Mouse (Mus musculus): ENCODE results near the gene Cmtr1. TPM values are rescaled to one million over a fixed set of nuclear protein-coding genes. Genes with fewer than 3 reads are reported as not detected.

Cmtr1 gene
- polyA plus RNA-seq, 1 experiment from 2014 or later = 77.2 TPM

- Histone ChIP-seq H3K4me1 (replicated peaks) (peaks cover 60% of the 10 kb centered on the region), H3K4me3 (replicated peaks) (no peak overlapping the region)
These were observed 27.0 kb downstream of the Cmtr1 start for GRCm38 (mm10) chr17:29687373-29687772.

GRCm38 (mm10) chr17:29688610-29689009, 28.2 kb downstream of the Cmtr1 start:
- Histone ChIP-seq H3K4me2 (no peak overlapping the region), H3K9me3 (replicated peaks) (no peaks in the 10 kb centered on the region), H3K4me1 (replicated peaks) (peaks cover 50% of the 10 kb centered on the region), H3K4me3 (replicated peaks) (no peak overlapping the region), H3K27me3 (no peaks in the 10 kb centered on the region), H3K9ac (no peak overlapping the region), H3K36me3 (peaks cover 96% of the 10 kb centered on the region), H3K27ac (no peak overlapping the region)
- 95% methylated on average over 10 of the region's 10 CpGs for WGBS (ENCODE audit: insufficient replicate concordance)
- no peak for ATAC-seq (ENCODE audit: low read depth)
- DNase-seq = no peak

More at GRCm38 (mm10) chr17:29687373-29687772, 27.0 kb downstream of the Cmtr1 start:
- H3K27ac ChIP-seq = peak overlapping the region; percentile 82
- no peak overlapping the region for H3K4me2 ChIP-seq
- no peak for ATAC-seq (ENCODE audit: low read depth)
- no peaks in the 10 kb centered on the region for H3K9me3 ChIP-seq (replicated peaks)
- 73% methylated on average over 6 of the region's 6 CpGs for WGBS (ENCODE audit: insufficient replicate concordance)
- no peak for DNase-seq
- H3K27me3 ChIP-seq = no peaks in the 10 kb centered on the region
- peaks cover 99% of the 10 kb centered on the region for H3K36me3 ChIP-seq
- H3K9ac ChIP-seq = peak overlapping the region; percentile 8; the same call in 1 of the 2 replicates

- ATAC-seq (ENCODE audit: low read depth) = no peak
- Histone ChIP-seq H3K4me3 (replicated peaks) (no peak overlapping the region), H3K4me2 (no peak overlapping the region), H3K36me3 (peaks cover 96% of the 10 kb centered on the region), H3K27ac (peak overlapping the region; percentile 18; the same call in 1 of the 2 replicates), H3K9me3 (replicated peaks) (no peaks in the 10 kb centered on the region), H3K4me1 (replicated peaks) (peaks cover 34% of the 10 kb centered on the region), H3K27me3 (no peaks in the 10 kb centered on the region), H3K9ac (no peak overlapping the region)
- DNase-seq = no peak
- 59% methylated on average over 6 of the region's 6 CpGs for WGBS (ENCODE audit: insufficient replicate concordance)
These were observed 29.9 kb downstream of the Cmtr1 start for GRCm38 (mm10) chr17:29690257-29690656.

- Histone ChIP-seq H3K27ac (no peak overlapping the region), H3K27me3 (no peaks in the 10 kb centered on the region), H3K9ac (no peak overlapping the region), H3K4me1 (replicated peaks) (peaks cover 8% of the 10 kb centered on the region), H3K9me3 (replicated peaks) (no peaks in the 10 kb centered on the region), H3K4me3 (replicated peaks) (no peak overlapping the region), H3K36me3 (peaks cover 91% of the 10 kb centered on the region), H3K4me2 (no peak overlapping the region)
- no peak for DNase-seq
- 78% methylated on average over 2 of the region's 2 CpGs for WGBS (ENCODE audit: insufficient replicate concordance)
- no peak for ATAC-seq (ENCODE audit: low read depth)
These were observed 32.4 kb downstream of the Cmtr1 start for GRCm38 (mm10) chr17:29692827-29693226.

- Histone ChIP-seq H3K9ac (no peak overlapping the region), H3K27ac (no peak overlapping the region), H3K4me3 (replicated peaks) (no peak overlapping the region), H3K9me3 (replicated peaks) (no peaks in the 10 kb centered on the region), H3K36me3 (peaks cover 91% of the 10 kb centered on the region), H3K4me2 (no peak overlapping the region), H3K27me3 (no peaks in the 10 kb centered on the region), H3K4me1 (replicated peaks) (peaks cover 3% of the 10 kb centered on the region; the same call in 1 of the 2 replicates)
- ATAC-seq (ENCODE audit: low read depth) (no peak), DNase-seq (no peak)
- 55% methylated on average over 2 of the region's 2 CpGs for WGBS (ENCODE audit: insufficient replicate concordance)
These were observed 33.2 kb downstream of the Cmtr1 start for GRCm38 (mm10) chr17:29693571-29693970.

- H3K4me1 ChIP-seq (replicated peaks) = peaks cover 3% of the 10 kb centered on the region; the same call in 1 of the 2 replicates
- peaks cover 91% of the 10 kb centered on the region for H3K36me3 ChIP-seq
- ATAC-seq (ENCODE audit: low read depth) (no peak), DNase-seq (no peak)
- no peak overlapping the region for H3K27ac ChIP-seq
- H3K9me3 ChIP-seq (replicated peaks) = no peaks in the 10 kb centered on the region
- H3K9ac ChIP-seq = no peak overlapping the region
- 87% methylated on average over 4 of the region's 4 CpGs for WGBS (ENCODE audit: insufficient replicate concordance)
- no peak overlapping the region for H3K4me2 ChIP-seq
- no peak overlapping the region for H3K4me3 ChIP-seq (replicated peaks)
- no peaks in the 10 kb centered on the region for H3K27me3 ChIP-seq
These were observed 34.1 kb downstream of the Cmtr1 start for GRCm38 (mm10) chr17:29694516-29694915.

- 89% methylated on average over 8 of the region's 8 CpGs for WGBS (ENCODE audit: insufficient replicate concordance)
- H3K4me1 ChIP-seq (replicated peaks) = peaks cover 8% of the 10 kb centered on the region
- ATAC-seq (ENCODE audit: low read depth) (no peak), DNase-seq (no peak)
- H3K4me3 ChIP-seq (replicated peaks) = no peak overlapping the region
- H3K27me3 ChIP-seq = no peaks in the 10 kb centered on the region
- no peak overlapping the region for H3K4me2 ChIP-seq
- no peak overlapping the region for H3K9ac ChIP-seq
- no peak overlapping the region for H3K27ac ChIP-seq
- no peaks in the 10 kb centered on the region for H3K9me3 ChIP-seq (replicated peaks)
- H3K36me3 ChIP-seq = peaks cover 91% of the 10 kb centered on the region
These were observed 36.5 kb downstream of the Cmtr1 start for GRCm38 (mm10) chr17:29696940-29697339.

- peaks cover 95% of the 10 kb centered on the region for H3K36me3 ChIP-seq
- 84% methylated on average over 6 of the region's 6 CpGs for WGBS (ENCODE audit: insufficient replicate concordance)
- H3K9me3 ChIP-seq (replicated peaks) = no peaks in the 10 kb centered on the region
- no peak overlapping the region for H3K9ac ChIP-seq
- ATAC-seq (ENCODE audit: low read depth) = no peak
- H3K4me3 ChIP-seq (replicated peaks) = no peak overlapping the region
- no peak overlapping the region for H3K4me2 ChIP-seq
- no peak overlapping the region for H3K27ac ChIP-seq
- H3K4me1 ChIP-seq (replicated peaks) = peaks cover 8% of the 10 kb centered on the region
- no peaks in the 10 kb centered on the region for H3K27me3 ChIP-seq
- no peak for DNase-seq
These were observed 38.0 kb downstream of the Cmtr1 start for GRCm38 (mm10) chr17:29698421-29698820.

GRCm38 (mm10) chr17:29700573-29700972, 40.2 kb downstream of the Cmtr1 start:
- H3K9me3 ChIP-seq (replicated peaks) = no peaks in the 10 kb centered on the region
- no peak for DNase-seq

GRCm38 (mm10) chr17:29702938-29703710, 42.7 kb downstream of the Cmtr1 start:
- Histone ChIP-seq H3K27me3 (no peaks in the 10 kb centered on the region), H3K4me3 (replicated peaks) (no peak overlapping the region), H3K27ac (0 out of 2 replicates have a peak overlapping the region, but pooled peaks have one; percentile 14), H3K4me2 (no peak overlapping the region), H3K4me1 (replicated peaks) (peaks cover 16% of the 10 kb centered on the region), H3K36me3 (peaks cover 77% of the 10 kb centered on the region), H3K9ac (no peak overlapping the region; the same call in 1 of the 2 replicates), H3K9me3 (replicated peaks) (no peaks in the 10 kb centered on the region)
- ATAC-seq (ENCODE audit: low read depth) = no peak
- 64% methylated on average over 4 of the region's 4 CpGs for WGBS (ENCODE audit: insufficient replicate concordance)
- DNase-seq = no peak

More at GRCm38 (mm10) chr17:29700573-29700972, 40.2 kb downstream of the Cmtr1 start:
- Histone ChIP-seq H3K4me3 (replicated peaks) (no peak overlapping the region), H3K4me1 (replicated peaks) (peaks cover 12% of the 10 kb centered on the region), H3K27me3 (no peaks in the 10 kb centered on the region), H3K4me2 (no peak overlapping the region), H3K27ac (no peak overlapping the region), H3K9ac (no peak overlapping the region), H3K36me3 (peaks cover 90% of the 10 kb centered on the region)
- 90% methylated on average over 7 of the region's 7 CpGs for WGBS (ENCODE audit: insufficient replicate concordance)
- no peak for ATAC-seq (ENCODE audit: low read depth)

- no peak overlapping the region for H3K27ac ChIP-seq
- H3K9me3 ChIP-seq (replicated peaks) = no peaks in the 10 kb centered on the region
- no peaks in the 10 kb centered on the region for H3K27me3 ChIP-seq
- peaks cover 61% of the 10 kb centered on the region for H3K36me3 ChIP-seq
- no peak overlapping the region for H3K9ac ChIP-seq
- DNase-seq (peak; percentile 34), ATAC-seq (ENCODE audit: low read depth) (peak; percentile 43; the same call in 1 of the 2 replicates)
- peaks cover 33% of the 10 kb centered on the region for H3K4me1 ChIP-seq (replicated peaks)
- H3K4me3 ChIP-seq (replicated peaks) = no peak overlapping the region
- H3K4me2 ChIP-seq = no peak overlapping the region
- 41% methylated on average over 3 of the region's 3 CpGs for WGBS (ENCODE audit: insufficient replicate concordance)
These were observed 44.4 kb downstream of the Cmtr1 start for GRCm38 (mm10) chr17:29704781-29705180.

GRCm38 (mm10) chr17:29705881-29706280, 45.5 kb downstream of the Cmtr1 start:
- 79% methylated on average over 5 of the region's 5 CpGs for WGBS (ENCODE audit: insufficient replicate concordance)
- Histone ChIP-seq H3K27me3 (no peaks in the 10 kb centered on the region), H3K36me3 (peaks cover 50% of the 10 kb centered on the region), H3K9me3 (replicated peaks) (no peaks in the 10 kb centered on the region), H3K4me3 (replicated peaks) (no peak overlapping the region), H3K27ac (no peak overlapping the region), H3K4me2 (no peak overlapping the region), H3K9ac (no peak overlapping the region), H3K4me1 (replicated peaks) (peaks cover 41% of the 10 kb centered on the region)
- ATAC-seq (ENCODE audit: low read depth) (no peak), DNase-seq (no peak)

All from liver, embryonic 13.5 days (tissue).